Mouse (Mus musculus) heart, embryonic 15.5 days (tissue): ENCODE measurements around the gene 1110051M20Rik. TPM values are rescaled to one million over a fixed set of nuclear protein-coding genes. Genes with fewer than 3 reads are reported as not detected.
A peak's percentile ranks its signal among the peaks of the same experiment; 100 is the strongest.

Experiments used
- ATAC-seq: fragments of 200-750 bp; cut with Nextera tagmentation; replicated peaks from 2 replicates; pipeline ENCODE4 v1.8.0; 2017; ENCODE audit warnings: low read depth, moderate TSS enrichment; ENCODE audit not compliant: insufficient number of reproducible peaks, insufficient read depth, low FRiP score
- H3K27ac ChIP-seq: fragments of 300-500 bp; sonication (generic); 2 replicates; pipeline ENCODE4 v1.5.1; 2015; ENCODE audit warnings: mild to moderate bottlenecking, inconsistent platforms
- H3K27me3 ChIP-seq: fragments of 300-500 bp; sonication (generic); 2 replicates; pipeline ENCODE4 v1.6.1; 2015; ENCODE audit warnings: inconsistent platforms
- H3K36me3 ChIP-seq: fragments of 300-500 bp; sonication (generic); 2 replicates; pipeline ENCODE4 v1.6.1; 2015; ENCODE audit warnings: mild to moderate bottlenecking, inconsistent platforms
- H3K4me1 ChIP-seq: fragments of 300-500 bp; sonication (generic); replicated peaks from 2 replicates; pipeline ENCODE4 v1.6.1; 2015; ENCODE audit warnings: inconsistent platforms
- H3K4me2 ChIP-seq: fragments of 300-500 bp; sonication (generic); 2 replicates; pipeline ENCODE4 v1.6.1; 2015; ENCODE audit warnings: inconsistent platforms, mild to moderate bottlenecking, moderate library complexity
- H3K4me3 ChIP-seq: fragments of 300-500 bp; sonication (generic); 2 replicates; pipeline ENCODE4 v1.5.1; 2015; ENCODE audit warnings: mild to moderate bottlenecking, inconsistent platforms
- H3K9ac ChIP-seq: fragments of 300-500 bp; sonication (generic); 2 replicates; pipeline ENCODE4 v1.6.1; 2015; ENCODE audit warnings: mild to moderate bottlenecking, inconsistent platforms
- H3K9me3 ChIP-seq: fragments of 300-500 bp; sonication (generic); replicated peaks from 2 replicates; pipeline ENCODE4 v1.6.1; 2016; ENCODE audit warnings: inconsistent platforms
- WGBS: fragments of 180-500 bp; shearing (Covaris S2); methylation state at CpG from one replicate; pipeline ENCODE4 v1.1.7; 2015; ENCODE audit warnings: mixed read lengths; 5-methylcytosine and 5-hydroxymethylcytosine counted together
- polyA plus RNA-seq: library from polyadenylated mRNA; unstranded; fragments of >200 nt; fragmentation: Nextera tagmentation; extraction: Ambion mirVana; gene quantifications from 2 replicates; pipeline ENCODE4 v1.2.1, GENCODE M21; 2015

1110051M20Rik gene
- polyA plus RNA-seq, 1 experiment from 2014 or later: 34.8 TPM

DNA sequence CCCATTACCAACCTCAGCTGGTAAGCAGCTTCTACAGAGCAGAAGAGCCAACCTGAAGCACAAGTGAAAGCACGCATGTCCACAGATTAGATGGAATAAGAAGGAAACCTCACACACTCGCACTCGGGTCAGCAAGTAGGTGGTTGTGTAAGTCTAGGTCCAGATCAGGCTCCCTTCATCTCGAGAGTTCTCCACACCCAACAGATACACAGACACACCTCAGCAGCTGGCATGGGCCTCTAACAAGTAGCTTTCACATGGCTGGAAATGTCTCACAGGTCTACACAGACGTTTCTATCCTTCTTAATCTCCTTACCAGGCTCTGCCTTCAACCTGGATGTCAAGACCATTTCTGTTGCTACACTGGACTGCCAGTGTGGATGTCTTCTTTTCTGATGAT is 3.8 kb downstream of the 1110051M20Rik start:
- Histone ChIP-seq H3K9me3 (no peaks in the 10 kb centered on the region), H3K27me3 (no peaks in the 10 kb centered on the region), H3K4me3 (no peak overlapping the region), H3K9ac (no peak overlapping the region), H3K4me2 (no peak overlapping the region), H3K36me3 (no peaks in the 10 kb centered on the region), H3K4me1 (peaks cover 13% of the 10 kb centered on the region), H3K27ac (no peak overlapping the region)
- WGBS: 81% methylated on average over 5 of the region's 5 CpGs
- ATAC-seq: no peak

DNA sequence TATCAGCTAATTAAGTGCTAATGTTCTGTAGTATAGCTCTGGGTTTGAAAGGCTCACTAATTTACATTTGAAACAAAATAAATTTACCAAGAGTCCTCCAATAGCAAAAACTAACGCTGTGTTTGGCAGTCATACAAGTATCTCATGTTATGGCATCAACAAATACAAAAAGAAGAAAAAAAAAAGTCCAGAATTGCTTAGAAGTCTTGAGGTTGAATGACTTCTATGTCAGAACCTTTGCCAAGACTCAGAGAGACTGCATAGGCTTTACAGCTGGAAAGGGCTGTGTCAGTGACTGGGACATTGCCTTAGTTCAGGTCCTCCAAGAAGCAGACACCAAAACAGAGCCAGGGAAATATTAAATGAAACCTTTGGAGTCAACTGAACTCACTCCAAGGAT is 4.6 kb downstream of the 1110051M20Rik start:
- no peaks in the 10 kb centered on the region for H3K9me3 ChIP-seq
- H3K36me3 ChIP-seq: no peaks in the 10 kb centered on the region
- H3K4me3 ChIP-seq: no peak overlapping the region
- ATAC-seq: no peak
- no peaks in the 10 kb centered on the region for H3K27me3 ChIP-seq
- H3K27ac ChIP-seq: no peak overlapping the region
- H3K4me2 ChIP-seq: no peak overlapping the region
- H3K9ac ChIP-seq: no peak overlapping the region
- 69% methylated on average over 1 of the region's 1 CpGs for WGBS
- H3K4me1 ChIP-seq: peaks cover 13% of the 10 kb centered on the region

- WGBS: 74% methylated on average over 10 of the region's 10 CpGs
- H3K27me3 ChIP-seq: no peaks in the 10 kb centered on the region
- no peaks in the 10 kb centered on the region for H3K9me3 ChIP-seq
- no peaks in the 10 kb centered on the region for H3K36me3 ChIP-seq
- H3K9ac ChIP-seq: no peak overlapping the region
- H3K4me1 ChIP-seq: peaks cover 13% of the 10 kb centered on the region
- no peak overlapping the region for H3K4me3 ChIP-seq
- H3K27ac ChIP-seq: no peak overlapping the region
- no peak overlapping the region for H3K4me2 ChIP-seq
- no peak for ATAC-seq
Measured at GRCm38 (mm10) chr2:91439271-91439670, 5.2 kb downstream of the 1110051M20Rik start.

DNA sequence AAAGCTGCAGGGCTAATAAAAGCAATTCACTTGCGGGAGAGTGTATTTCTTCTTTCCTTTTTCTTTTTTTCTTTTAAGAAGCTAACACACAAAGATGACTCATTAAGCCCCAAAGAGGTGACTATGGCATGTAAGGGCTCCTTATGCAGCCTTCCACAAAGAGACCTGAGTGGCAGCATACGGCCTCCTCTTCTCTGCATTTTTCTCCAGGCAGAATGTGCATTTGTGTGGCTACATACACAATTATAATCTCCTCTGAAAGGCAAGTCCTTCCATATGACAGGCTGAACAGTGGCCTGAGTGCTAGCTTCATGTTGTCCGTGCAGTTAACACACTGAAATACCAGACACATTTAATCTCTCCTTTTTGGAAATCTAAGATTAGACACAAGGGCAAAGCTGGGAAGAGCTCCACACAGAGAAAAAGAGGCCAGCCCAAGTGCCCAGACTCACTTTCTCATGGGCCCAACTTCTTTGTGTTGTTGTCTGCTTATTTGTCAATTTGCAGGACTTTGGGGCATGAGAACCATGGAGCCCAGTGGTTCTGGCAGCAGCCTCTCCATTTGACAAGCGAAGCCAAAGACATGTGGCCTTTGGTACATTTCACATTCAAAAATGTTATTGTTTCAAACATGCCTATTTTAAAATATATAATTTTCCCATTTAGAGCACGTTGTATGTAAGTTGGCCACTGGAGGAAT is 7.2 kb downstream of the 1110051M20Rik start:
- WGBS: 59% methylated on average over 5 of the region's 5 CpGs
- no peak for ATAC-seq
- Histone ChIP-seq H3K4me1 (peaks cover 8% of the 10 kb centered on the region), H3K27me3 (no peaks in the 10 kb centered on the region), H3K9ac (no peak overlapping the region), H3K4me3 (no peak overlapping the region), H3K4me2 (no peak overlapping the region), H3K27ac (peak overlapping the region; percentile 74), H3K36me3 (no peaks in the 10 kb centered on the region), H3K9me3 (no peaks in the 10 kb centered on the region)

DNA sequence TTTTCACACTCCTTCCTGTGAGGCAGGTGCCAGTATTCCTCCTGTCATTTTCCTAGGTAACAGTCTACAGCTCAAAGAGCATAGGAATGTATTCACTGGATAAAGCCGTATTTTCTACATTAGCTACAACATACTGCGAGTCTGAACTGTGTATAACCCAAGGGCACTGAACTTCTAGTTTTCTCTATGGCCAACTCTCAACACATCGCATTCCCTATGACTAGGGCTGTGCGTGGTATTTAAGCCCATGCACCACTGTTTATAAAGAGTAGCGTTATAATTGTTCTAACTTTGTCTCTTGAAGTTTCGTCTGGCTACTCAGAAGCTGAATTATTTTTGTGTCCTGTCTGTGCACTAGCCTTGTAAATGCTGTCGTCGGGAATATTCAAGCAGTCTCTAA is 7.8 kb downstream of the 1110051M20Rik start:
- H3K4me1 ChIP-seq: peaks cover 8% of the 10 kb centered on the region
- H3K4me3 ChIP-seq: no peak overlapping the region
- no peak overlapping the region for H3K9ac ChIP-seq
- no peaks in the 10 kb centered on the region for H3K9me3 ChIP-seq
- H3K4me2 ChIP-seq: no peak overlapping the region
- no peaks in the 10 kb centered on the region for H3K27me3 ChIP-seq
- no peak for ATAC-seq
- H3K27ac ChIP-seq: peak overlapping the region; percentile 74
- 72% methylated on average over 8 of the region's 8 CpGs for WGBS
- no peaks in the 10 kb centered on the region for H3K36me3 ChIP-seq

GRCm38 (mm10) chr2:91430600-91430919 is 13.9 kb downstream of the 1110051M20Rik start:
- Histone ChIP-seq H3K27ac (no peak overlapping the region), H3K9me3 (no peaks in the 10 kb centered on the region), H3K4me1 (peaks cover 19% of the 10 kb centered on the region), H3K27me3 (no peaks in the 10 kb centered on the region), H3K36me3 (no peaks in the 10 kb centered on the region), H3K4me3 (no peak overlapping the region), H3K4me2 (no peak overlapping the region), H3K9ac (no peak overlapping the region)
- WGBS: 25% methylated on average over 6 of the region's 6 CpGs
- ATAC-seq: no peak

DNA sequence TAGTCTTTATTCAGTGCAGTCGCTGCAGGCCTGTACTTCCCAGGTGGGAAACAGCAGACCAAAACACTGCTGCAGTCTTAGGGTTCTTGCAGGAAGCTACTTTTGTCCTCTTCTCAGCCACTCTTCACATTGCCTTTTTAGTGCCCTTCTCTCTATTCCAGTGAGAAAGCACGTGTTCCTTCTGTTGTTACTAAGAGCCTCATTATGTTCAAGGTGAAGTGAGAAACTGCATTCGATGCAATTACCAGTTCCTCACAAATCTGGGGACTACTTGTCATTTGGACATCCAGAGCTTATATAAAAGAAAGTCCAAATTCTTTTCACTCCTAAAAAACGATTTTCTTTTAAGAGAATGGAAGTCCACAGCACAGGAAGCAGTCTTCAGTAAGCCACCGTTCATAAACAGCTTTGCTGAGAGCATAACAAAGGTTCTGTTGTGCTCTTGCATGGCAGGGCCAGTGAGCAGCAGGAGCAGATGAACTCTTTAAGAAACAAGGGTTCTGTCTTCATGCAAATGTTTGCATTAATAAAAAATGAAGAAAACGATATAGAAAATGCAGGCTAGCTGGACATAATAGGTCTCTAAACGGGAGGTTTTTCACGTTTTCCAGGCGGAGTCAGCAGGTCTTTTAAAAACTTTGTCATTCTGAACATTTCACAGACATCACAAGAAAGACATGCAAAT is 14.4 kb downstream of the 1110051M20Rik start:
- Histone ChIP-seq H3K27me3 (no peaks in the 10 kb centered on the region), H3K9ac (no peak overlapping the region), H3K36me3 (no peaks in the 10 kb centered on the region), H3K4me3 (no peak overlapping the region), H3K4me1 (peaks cover 19% of the 10 kb centered on the region), H3K4me2 (no peak overlapping the region), H3K27ac (no peak overlapping the region; the same call in 1 of the 2 replicates), H3K9me3 (no peaks in the 10 kb centered on the region)
- no peak for ATAC-seq
- WGBS: 36% methylated on average over 9 of the region's 9 CpGs

- Histone ChIP-seq H3K27me3 (no peaks in the 10 kb centered on the region), H3K4me2 (no peak overlapping the region), H3K36me3 (no peaks in the 10 kb centered on the region), H3K9me3 (no peaks in the 10 kb centered on the region), H3K9ac (no peak overlapping the region), H3K4me1 (peaks cover 19% of the 10 kb centered on the region), H3K4me3 (no peak overlapping the region), H3K27ac (peak overlapping the region; percentile 27; the same call in 1 of the 2 replicates)
- no peak for ATAC-seq
- 52% methylated on average over 3 of the region's 3 CpGs for WGBS
Measured at GRCm38 (mm10) chr2:91429146-91429545, 15.4 kb downstream of the 1110051M20Rik start.

DNA sequence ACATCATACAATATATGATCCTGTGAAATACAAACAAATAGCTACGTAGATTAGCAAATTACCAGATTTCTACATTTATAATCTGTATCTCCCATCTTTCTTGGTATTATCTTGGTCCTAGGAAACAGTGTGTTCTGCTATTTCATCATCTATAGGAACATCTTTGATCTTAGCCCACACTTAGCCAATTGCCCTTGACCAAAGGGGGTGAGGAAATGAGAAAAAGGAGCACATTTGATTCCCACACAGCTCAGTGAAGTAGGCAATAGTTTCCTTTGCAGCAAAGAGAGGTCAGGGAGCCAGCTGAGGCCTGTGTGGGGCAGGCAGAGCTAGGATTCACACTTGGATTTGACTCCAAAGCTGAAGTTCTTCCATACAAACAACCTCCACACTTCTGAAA is 18.2 kb downstream of the 1110051M20Rik start:
- Histone ChIP-seq H3K36me3 (no peaks in the 10 kb centered on the region; the same call in 1 of the 2 replicates), H3K27ac (no peak overlapping the region), H3K4me2 (no peak overlapping the region), H3K4me1 (peaks cover 19% of the 10 kb centered on the region), H3K9me3 (no peaks in the 10 kb centered on the region), H3K9ac (no peak overlapping the region), H3K27me3 (no peaks in the 10 kb centered on the region), H3K4me3 (no peak overlapping the region)
- WGBS: 88% methylated on average over 1 of the region's 1 CpGs
- no peak for ATAC-seq

GRCm38 (mm10) chr2:91424061-91424720 is 20.3 kb downstream of the 1110051M20Rik start:
- Histone ChIP-seq H3K27ac (no peak overlapping the region), H3K4me2 (no peak overlapping the region), H3K9ac (no peak overlapping the region), H3K4me1 (peaks cover 6% of the 10 kb centered on the region; the same call in 1 of the 2 replicates), H3K36me3 (no peaks in the 10 kb centered on the region; the same call in 1 of the 2 replicates), H3K4me3 (no peak overlapping the region), H3K27me3 (no peaks in the 10 kb centered on the region), H3K9me3 (no peaks in the 10 kb centered on the region)
- 77% methylated on average over 7 of the region's 7 CpGs for WGBS
- no peak for ATAC-seq

- Histone ChIP-seq H3K27me3 (no peaks in the 10 kb centered on the region), H3K4me2 (no peak overlapping the region), H3K9ac (no peak overlapping the region), H3K9me3 (no peaks in the 10 kb centered on the region), H3K27ac (no peak overlapping the region), H3K4me3 (no peak overlapping the region), H3K4me1 (no peaks in the 10 kb centered on the region), H3K36me3 (no peaks in the 10 kb centered on the region; the same call in 1 of the 2 replicates)
- no peak for ATAC-seq
- 83% methylated on average over 5 of the region's 5 CpGs for WGBS
Measured at GRCm38 (mm10) chr2:91421641-91422040, 22.9 kb downstream of the 1110051M20Rik start.
